Mouse (Mus musculus) embryo, embryonic 10.5 days (tissue): ENCODE measurements around the gene Coro1c.

Source experiments
- DNase-seq: peaks from one replicate; pipeline ENCODE4 v3.0.0-alpha.2; 2015; ENCODE audit warnings: low spot score

Coro1c gene

DNA sequence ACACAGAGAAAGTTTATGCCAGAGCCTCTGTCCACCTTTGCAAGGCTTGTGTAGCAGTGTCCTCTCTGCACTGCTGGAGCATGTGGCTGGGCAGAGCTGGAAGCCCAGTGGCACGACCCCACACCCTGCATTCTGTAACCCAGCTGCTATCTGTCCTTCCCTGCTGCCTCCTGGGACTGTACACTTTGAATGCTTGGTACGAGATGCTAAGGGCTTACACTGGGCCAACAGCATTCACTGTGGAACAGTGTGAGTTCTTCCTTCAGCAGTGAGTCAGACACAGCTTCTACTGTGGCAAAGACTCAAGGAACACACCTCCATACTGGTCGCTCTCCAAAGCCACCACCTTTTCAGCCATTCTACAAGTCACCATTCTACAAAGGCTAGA, 25.2 kb downstream of the Coro1c start:
- no peak for DNase-seq

DNA sequence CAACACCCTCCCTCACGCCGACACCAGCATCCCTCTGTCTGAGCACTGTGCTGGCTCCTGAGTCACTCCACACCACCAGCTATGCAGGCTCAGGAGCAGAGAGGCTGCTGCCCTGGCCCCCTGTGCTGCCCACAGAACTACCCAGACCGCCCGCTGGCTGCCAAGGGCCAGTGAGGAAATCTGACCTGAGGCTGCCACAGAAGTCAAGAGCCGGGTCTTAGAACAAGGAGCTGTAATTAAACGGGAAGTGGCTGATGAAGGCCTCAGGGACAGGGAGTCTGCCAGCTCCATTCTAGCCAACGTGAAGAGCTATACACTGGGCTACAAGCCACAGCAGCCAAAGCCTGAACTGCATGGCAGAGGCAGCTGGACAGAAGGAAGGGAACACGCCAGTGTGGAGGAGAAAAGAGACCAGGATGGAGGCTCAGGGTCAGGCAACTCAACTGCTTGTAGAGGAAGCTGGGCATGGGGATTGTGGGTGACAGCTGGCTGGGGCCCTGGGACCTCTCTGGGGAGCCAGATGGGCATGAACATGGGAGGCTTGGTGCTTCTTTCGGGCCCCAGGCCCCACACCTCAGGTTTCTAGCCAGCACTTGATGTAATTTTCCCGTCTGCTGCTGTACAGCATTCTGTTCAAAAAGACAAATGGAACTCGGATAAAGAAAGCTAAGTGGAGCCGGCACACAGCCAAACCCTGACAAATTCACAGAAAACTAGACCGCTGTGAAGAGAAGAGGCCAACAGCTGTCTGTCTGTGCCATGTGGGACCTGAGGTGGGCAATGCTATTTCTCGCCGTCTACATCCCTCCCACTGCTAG, 25.8 kb downstream of the Coro1c start:
- no peak for DNase-seq

DNA sequence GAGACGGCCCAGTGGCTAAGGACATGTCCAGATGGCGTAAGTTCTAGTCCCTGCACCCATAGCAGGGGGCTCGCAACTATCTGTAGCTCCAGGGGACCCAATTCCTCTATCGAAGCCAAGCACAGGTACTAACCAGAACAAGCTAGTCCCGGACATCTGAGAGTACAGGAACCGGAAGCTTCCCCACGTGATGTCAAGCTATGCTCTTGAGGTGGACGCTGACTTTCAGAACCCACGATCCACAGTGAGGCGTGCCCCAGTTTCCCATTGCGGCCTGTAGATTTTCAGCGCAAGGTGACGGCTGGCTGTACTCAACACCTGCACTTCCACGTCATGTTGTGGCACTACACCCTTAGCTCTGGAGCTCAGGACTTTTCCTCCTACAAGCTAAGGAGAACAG, 27.4 kb downstream of the Coro1c start:
- DNase-seq: no peak

DNA sequence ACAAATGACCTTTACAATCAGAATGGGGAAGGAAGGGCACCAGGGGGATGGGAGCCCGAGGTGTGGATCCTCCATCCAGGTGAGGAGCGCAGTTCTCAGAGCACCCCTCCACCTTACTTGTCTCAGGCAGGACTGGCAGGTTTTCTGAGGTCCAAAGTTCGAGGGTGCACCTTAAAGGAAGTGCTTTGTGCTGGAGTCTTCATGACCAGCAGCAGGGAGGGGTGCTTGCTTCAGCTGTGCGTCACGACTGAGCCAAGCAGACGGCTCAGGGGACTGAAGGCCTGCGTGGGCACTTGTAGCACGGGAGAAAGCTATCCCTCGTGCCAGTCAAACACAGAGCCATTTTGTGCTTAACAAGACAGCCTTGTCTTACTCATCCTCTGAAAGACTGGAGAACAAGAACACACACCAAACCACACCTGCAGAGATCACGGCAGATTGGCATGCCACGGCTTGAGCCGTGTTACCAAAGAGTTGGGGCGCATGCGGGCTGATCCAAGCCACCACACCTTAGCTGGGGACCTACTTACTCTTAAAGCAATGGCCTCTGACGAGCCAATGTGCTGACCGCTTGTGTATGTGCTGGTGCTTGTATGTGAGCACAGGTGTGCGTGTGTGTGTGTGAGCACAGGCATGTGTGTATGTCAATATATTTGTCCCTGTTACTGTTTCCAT, 29.5 kb downstream of the Coro1c start:
- no peak for DNase-seq

DNA sequence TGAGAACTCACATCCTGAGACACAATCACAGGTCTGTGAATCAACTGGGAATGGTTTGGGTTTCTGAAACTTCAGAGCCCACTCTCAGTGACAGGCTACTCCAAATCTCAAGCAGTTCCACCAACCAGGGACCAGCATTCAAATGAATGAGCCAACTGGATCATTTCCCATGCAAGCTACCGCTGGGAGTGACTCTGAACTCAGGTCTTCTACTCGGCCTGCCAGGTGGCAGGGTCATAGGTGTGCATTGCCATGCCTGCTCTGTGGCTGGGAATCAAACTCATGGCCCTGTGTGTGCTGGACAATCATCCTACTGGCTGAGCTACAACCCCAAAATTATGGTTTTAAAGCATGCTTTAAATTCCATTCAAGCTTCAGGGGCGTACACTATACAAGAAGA, 31.0 kb downstream of the Coro1c start:
- no peak for DNase-seq

DNA sequence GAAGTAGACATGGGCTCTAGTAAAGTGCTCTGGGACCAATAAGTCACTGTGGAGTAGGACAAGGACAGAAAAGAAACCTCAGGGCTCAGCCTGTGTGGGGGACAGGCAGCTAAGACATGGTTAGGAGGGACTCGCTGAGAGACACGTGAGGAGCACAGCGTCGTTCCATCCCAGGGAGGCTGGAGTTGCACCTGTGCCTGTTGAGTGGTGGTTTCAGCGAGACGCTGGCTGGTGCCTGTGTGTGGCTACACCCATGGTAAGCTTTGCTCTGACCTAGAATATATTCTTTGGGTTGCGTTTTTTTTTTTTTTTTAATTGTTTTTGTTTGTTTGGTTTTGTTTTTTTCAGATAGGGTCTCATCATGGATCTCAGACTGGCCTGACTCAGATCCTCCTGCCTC, 32.4 kb downstream of the Coro1c start:
- no peak for DNase-seq

DNA sequence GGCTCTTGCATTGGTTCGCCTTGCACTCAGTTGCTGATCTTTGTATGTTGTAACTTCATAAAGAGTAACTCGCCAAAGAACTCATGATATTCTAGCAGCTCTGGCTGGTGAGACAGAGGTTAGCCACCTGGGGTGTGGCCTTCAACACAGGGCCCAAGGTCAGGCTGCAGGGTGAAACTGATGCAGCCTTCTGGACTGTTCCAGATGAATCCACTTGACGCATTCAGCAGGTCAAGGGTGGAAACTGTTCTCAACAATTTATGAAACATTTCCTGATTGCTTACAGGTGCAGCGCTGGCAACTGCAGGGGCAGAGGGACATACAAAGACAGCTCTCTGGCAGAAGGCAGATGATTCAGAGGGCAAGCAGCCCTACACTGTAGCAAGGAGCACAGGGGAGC, 32.9 kb downstream of the Coro1c start:
- DNase-seq: no peak

DNA sequence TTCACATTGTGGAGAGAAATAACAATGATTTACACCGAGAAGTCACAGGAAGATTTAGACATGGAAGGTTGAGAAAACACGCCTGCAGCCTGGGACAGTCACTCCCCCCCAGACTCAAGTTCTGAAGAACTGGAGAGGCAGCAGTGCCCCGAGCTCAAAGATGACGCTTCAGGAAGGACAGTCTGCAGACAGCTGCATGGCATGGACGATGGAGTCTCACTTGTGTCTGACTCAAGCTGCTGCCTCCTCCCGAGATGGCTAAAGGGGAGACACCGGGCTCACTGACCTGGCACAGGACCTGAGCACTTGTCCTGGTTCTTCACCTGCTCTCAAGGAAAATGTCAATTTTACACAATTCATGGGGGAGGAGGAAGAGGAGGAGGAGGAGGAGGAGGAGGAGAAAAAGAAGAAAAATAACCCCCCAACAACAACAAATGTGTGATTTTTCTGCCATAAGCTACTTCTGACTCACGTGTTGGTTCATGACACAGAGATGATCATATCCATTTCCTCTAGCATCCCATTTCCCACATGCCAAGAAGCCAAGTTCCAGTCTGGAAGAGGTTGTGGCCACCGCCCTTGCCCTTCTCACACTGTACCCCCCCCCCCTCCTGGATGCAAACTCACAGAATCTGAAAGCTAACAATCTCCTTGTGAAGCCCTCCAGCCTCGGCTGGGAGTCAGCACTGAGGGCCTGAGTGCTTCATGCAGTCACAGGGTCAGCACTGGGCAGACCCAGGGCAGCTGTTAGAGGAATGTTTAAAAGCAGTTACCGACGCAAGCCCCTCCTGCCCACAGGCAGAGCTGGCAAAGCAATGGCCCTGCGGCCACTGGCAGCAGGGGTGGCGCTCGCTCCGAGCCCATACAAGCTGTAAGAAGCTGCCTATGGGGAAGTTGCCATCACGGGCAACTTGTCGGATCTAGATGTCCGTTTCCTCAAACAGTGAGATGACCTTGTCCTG, 34.2 kb downstream of the Coro1c start:
- no peak for DNase-seq

DNA sequence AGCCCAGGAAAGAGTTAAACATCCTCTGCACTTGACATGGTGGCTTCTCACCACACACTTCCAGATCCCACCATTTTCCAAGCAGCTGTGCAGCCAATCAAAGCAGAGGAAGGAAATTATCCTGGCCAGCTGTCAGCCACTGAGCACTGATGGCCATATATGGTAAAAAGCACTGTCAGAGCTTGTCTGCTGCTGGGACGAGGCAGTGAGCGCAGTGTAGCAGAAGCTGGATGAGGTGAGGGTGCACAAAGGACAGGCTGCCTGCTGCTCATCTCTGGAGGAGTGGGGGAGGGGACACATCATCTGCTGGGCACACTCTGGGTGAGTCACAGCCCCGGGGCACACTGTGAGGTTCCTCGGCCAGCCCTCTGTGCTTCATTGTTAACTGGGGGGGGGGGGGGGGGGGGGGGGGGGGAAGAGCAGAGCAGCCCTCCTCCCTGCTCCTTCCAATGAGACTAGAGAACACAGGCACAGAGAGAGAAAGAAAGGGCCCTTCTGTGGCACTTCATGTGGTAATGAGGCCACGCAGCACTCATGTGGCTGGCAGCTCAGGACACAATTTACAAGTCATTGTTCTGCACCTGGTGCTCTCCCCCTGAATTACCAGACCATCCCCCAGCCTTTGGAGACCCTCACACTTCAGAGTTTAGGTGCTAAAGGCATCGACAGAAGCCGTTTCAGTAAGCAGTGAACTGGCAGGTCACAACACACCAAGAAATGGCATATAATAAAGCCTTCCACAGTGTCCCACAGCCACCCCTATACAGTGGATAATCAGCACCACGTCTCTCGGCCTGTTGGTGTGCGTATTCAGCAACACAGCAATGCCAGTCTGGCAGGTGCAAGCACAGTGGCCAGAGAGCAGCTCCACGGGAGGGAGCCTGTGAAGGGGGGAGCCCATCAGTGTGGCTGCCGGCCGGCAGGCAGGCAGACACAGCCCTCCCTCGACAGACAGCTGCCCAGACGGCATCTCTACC, 35.3 kb downstream of the Coro1c start:
- DNase-seq: peak; percentile 91

DNA sequence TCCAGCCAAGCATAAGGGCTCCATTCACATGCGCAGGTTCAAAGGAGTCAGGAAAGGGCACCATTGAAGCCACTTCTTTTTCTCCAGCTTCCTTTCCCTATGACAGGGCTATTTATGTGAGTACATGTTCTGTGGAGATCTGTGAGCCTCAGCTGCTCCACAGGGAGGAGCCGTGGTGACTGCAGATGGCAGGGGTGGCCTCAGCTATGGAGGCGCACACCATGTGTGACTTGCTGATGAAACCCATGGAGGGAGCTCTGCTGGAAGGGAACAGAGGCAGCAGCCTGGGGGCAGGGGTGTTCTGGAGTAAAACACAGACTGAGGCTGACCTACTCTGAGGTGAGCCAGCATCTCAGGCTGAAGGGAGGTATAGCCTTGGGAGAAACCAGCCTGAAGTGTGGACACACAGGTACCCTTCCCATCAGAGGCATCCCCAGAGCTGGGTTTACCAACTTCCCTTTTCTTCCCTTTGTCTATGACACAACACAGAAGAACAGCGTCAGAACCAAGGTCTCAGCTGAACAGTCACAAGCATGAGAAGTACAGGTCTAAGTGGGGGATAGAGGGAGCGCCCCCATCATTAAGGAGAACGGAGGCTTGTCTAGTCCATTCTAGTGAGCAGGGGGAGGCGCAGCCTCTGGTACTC, 36.5 kb downstream of the Coro1c start:
- no peak for DNase-seq

DNA sequence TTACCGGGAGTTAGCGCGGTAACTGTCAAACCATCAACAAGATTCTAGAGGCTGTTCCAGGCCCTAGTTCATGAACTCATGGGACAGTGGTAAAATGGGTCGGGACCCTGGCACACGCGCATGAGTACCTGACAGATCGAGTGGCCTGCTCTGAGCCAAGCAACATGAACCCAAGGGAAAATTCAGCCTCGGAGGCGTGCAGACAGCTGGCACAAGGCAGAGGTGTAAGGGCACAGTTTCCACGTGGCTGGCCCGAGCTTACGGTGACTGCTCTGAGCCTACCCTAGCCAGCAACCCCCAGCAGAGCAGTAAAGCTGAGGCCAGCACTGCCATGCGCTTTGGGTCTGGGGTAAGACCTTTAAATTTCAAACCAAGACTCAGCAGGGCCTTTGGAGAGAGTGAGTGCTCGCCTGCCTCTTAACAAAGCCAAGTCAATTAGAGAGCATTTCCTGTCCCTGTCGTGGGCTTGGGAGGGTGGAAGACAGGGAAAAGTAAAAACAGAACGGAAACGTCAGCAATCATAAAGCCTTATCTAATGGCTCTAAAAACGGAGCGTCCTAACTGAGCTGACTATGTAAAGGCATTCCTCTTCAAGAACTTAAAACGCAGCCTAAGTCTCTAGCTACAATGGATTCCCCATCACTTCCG, 38.0 kb downstream of the Coro1c start:
- no peak for DNase-seq

DNA sequence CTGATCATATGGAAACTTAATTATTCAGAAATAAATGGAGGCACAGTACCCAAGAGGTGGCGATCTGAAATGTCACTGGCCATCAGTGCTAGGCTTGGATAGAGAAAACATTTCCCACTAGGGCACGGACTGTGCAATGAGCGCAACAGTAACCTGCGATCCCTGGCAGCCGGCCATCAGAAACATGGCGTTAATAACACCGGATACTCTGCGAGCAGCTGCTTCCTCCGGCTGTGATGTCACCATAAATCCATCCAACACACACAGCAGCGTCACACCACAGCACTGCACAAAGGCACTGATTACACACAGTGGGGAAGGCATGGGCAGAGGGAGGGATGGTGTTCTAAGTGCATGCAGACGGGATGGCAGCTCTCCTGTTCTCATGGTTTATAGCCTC, 39.4 kb downstream of the Coro1c start:
- DNase-seq: no peak

DNA sequence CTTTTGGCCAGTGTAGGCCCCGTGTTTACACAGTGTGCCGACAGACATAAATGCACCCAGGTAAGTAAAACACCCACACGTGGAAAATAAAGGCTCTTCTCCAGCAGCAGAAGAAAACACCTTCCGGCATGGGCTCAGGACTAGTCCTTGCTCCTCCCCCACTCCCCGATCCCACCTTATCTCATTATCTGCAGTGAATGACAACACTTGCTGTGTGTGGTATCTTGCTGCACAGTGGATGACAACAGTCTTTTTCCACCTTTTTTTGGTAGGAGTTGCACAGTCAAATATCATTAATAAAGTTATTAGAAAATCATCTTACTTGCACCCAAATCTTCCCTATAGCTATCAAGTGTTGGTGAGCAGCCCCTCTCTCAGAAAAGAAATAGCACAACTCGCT, 43.6 kb downstream of the Coro1c start:
- no peak for DNase-seq

DNA sequence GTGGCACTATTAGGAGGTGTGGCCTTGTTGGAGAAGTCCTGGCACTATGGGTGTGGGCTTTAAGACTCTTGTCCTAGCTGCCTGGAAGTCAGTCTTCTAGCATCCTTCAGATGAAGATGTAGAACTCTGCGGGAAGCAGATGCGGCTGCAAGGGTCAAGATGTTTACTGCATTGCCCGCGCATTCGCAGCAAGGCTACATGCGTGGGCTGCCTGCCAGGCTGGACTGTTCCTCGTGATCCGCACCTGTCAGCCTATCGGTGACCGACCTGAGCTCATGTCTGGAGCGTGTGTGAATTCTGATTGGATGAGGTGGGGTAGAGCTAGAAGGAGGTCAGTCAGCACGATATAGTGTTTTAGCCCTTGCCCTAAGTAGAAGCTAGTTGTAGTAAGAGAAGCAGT, 44.6 kb downstream of the Coro1c start:
- DNase-seq: no peak

DNA sequence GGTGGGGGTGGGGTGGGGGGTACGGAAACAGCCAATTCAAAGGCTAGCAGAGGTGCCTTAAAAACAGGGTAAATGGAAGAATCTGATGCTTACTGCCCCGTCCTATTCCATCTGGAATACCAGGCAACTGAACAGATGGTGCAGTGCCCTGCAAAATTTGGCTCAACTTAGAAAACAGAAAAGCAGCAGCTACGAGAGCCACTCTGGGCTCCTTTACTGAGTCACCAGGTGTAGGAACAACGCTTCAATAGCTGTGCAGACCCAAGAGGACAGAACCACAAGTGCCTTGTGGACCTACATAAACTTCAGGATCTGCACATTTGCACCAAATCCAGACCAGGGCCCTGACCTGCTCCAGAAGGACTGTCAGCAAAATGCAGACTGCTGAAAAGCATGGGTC, 46.1 kb downstream of the Coro1c start:
- DNase-seq: no peak

DNA sequence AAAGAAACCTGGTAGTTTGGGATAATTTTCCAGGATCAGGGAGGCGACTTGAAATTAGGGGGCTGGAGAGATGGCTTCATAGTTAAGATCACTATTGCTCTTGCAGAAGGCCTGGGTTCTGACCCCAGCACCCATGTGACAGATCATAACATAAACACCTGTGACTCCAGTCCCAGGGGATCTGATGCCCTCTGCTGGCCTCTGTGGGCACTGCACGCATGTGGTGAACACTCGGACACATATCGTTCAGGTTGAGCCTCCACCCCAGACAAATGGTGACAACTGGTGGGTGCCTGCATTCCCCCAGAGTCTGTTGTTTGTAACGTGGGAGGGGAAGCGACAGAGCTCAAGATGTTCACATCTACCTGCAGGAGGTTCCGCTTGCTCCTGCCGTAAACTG, 47.3 kb downstream of the Coro1c start:
- no peak for DNase-seq

DNA sequence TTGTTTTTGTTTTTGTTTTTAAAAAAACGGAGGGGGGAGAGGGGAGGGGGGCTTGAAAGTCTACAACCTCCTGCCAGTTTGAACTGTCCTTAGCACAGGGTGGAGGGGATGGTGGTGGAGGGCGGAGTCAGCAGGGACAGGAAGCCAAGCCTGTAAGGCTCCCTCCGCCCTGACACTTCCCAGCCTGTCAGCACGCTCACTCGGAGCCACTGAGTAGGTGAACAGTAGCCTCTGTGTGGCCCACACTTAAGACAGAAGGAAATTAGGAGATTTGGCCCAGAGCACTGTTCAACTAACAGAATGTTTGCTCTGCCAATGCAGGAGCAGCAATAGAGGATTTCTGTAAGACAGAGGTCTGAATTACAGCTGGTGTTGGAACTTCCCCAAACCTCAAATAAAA, 49.6 kb downstream of the Coro1c start:
- DNase-seq: no peak

DNA sequence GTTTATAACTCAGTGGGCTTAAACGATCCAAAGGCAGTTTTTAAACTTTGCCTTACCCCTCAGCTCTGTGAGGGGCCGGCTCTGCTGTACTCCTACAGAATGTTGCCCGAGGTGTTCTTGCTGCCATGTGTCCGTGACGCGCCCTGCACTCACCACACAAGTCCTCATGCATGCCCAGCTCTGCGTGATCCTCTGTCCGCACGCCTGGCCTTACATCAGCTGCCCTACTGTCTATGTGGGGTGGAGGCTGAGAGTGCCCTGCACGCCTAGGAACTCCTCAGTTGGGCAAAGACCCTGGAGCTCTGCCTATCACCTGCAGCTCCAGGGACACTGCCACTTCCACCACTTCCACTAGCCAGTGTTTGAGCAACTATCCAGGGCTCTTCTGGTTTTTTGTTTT, 50.0 kb downstream of the Coro1c start:
- no peak for DNase-seq

DNA sequence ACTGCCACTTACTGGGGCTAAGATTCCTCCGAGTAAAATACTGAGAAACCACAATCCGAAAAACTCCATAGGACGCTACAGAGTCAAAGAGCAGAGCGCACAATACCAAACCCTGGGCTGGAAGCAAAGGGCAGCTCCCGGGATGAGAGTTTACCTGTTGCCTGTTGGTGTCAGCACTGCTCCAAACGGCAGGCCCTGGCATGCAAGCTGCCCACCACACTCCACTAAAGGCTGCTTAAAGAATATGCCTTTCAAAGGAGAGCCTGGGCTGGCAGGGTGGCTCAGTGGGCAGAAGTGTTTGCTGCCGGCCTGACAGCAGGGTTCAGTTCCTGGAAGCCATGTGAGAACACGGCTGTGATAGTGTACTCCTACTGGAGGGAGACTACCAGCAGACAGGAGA, 50.9 kb downstream of the Coro1c start:
- no peak for DNase-seq

DNA sequence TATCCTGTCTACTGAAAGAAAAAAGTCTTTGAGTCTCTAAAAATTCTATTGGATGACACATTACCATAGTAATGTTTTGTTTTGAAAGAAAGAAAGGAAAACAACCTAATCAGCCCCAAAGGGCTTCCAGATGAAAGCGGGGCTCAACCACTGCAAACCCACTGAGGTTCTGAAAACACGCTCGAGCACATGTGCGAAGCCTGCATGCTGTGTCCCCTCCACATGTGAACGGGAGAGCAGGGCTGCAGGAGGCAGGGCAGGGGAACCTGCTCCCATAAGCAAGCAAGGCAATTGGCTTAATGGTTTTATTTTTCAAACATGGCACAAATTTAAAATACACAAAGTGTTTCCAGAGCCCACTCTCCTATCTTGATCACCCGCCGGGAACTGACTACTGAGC, 51.9 kb downstream of the Coro1c start:
- no peak for DNase-seq

DNA sequence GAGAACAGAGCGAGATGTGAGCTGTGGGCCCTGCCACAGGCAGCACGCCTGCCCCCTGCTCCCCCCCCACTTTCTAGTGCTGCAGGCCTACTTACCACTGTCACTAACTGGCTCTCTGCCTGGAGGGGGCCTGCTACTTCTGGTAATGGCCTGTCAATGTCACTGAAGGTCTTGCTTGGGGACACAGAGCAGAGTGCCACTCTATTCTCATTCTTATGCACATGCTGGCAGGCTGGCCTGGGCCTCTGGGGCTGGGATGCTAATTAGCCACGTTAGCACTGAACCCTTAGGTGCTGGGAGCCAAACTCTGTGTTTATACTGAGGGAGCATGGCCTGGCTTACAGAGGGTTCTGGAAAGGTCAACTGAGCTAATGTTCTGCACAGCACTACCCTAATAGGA, 52.9 kb downstream of the Coro1c start:
- DNase-seq: no peak
